Mouse (Mus musculus): ENCODE data around the gene Tnip1. TPM values are rescaled to one million over a fixed set of nuclear protein-coding genes. Genes with fewer than 3 reads are reported as not detected.

The Tnip1 gene
- polyA plus RNA-seq, 1 experiment from 2014 or later = 13.2 TPM

DNA sequence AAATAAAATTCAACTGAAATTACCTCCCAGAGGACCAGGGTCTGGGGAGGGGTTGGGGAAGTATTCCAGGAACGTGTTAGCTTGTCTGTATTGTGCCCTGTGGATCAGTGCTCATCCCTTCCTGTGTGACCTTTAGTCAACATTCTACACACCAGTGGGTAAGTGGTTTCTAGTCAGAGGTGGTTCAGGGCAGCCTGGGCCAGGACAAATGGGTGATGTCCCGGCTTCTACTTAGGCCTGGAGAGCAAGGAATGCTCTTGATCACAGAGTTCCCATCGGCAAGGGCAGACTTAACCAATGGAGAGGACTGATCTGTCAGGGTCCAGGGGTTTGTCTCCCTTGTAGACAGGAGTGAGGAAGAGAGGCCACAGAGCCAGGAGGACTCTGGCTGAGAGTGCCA lies 40.2 kb downstream of the Tnip1 start:
- Histone ChIP-seq H3K9me3 (ENCODE audit: control insufficient read depth, low read length) (no peaks in the 10 kb centered on the region), H3K4me1 (replicated peaks; ENCODE audit: control insufficient read depth, insufficient read depth, low read length) (no peaks in the 10 kb centered on the region), H3K4me3 (replicated peaks; ENCODE audit: low read length) (no peak overlapping the region), H3K27me3 (replicated peaks; ENCODE audit: control insufficient read depth, insufficient read depth, low read length) (no peaks in the 10 kb centered on the region), H3K4me2 (ENCODE audit: low read length) (no peak overlapping the region), H3K9ac (replicated peaks; ENCODE audit: low read depth, low read length) (no peak overlapping the region), H3K36me3 (ENCODE audit: control insufficient read depth, insufficient read depth) (peaks cover 9% of the 10 kb centered on the region), H3K27ac (ENCODE audit: low read length) (no peak overlapping the region)
- ATAC-seq = no peak
- 92% methylated on average over 3 of the region's 3 CpGs for WGBS

DNA sequence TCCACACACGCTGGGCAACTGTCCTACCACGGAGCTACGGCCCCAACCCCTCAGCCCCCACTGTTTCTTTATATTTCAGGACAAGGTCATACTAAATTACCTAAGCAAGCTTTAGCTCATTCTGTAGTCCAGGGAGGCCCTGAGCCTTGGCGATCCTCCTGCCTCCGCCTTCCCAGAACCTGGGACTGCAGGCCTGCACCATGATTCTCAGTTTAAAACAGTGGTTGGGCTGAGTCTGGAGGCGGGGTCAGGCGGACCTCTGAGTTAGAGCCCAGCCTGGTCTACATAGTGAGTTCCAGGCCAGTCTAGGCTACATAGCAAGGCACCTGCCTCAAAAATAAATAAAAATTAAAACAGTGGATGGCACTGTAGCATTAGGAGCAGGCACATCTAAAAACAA lies 40.9 kb downstream of the Tnip1 start:
- no peak for ATAC-seq
- 42% methylated on average over 7 of the region's 7 CpGs for WGBS
- no peak overlapping the region for H3K4me2 ChIP-seq (ENCODE audit: low read length)
- no peak overlapping the region for H3K9ac ChIP-seq (replicated peaks; ENCODE audit: low read depth, low read length)
- no peak overlapping the region for H3K4me3 ChIP-seq (replicated peaks; ENCODE audit: low read length)
- no peaks in the 10 kb centered on the region for H3K9me3 ChIP-seq (ENCODE audit: control insufficient read depth, low read length)
- no peaks in the 10 kb centered on the region for H3K4me1 ChIP-seq (replicated peaks; ENCODE audit: control insufficient read depth, insufficient read depth, low read length)
- H3K27me3 ChIP-seq (replicated peaks; ENCODE audit: control insufficient read depth, insufficient read depth, low read length) = no peaks in the 10 kb centered on the region
- H3K27ac ChIP-seq (ENCODE audit: low read length) = no peak overlapping the region
- peaks cover 12% of the 10 kb centered on the region for H3K36me3 ChIP-seq (ENCODE audit: control insufficient read depth, insufficient read depth)

DNA sequence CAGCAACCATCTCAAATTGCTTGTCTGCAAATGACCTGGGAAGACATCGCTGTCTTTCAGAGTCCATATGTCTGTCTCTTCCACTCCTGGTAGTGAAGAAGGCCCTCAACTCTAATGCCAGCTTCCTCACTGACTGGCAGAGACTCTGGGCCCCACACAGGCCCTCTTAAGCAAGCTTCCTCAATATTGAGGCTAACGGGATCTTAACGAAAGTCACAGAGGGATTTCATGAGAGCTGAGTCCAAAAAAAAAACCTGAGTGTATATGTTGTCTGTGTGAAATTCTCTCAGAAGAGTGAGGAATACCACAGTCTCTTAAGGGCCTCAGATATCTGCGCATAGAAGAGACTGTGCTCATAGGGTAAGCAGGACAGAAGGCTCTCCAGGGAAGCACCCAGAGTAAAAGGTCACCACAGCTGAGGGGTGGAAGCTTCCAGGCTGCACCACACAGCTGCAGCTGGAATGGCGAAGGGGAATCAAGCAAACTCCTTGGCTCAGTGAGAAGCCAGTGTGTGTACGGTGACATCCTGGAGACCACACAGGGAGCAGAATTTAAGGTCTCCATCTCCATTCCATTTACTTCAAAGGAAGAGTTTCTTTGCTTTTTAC lies 41.6 kb downstream of the Tnip1 start:
- no peak overlapping the region for H3K4me2 ChIP-seq (ENCODE audit: low read length)
- no peak overlapping the region for H3K4me3 ChIP-seq (replicated peaks; ENCODE audit: low read length)
- H3K9me3 ChIP-seq (ENCODE audit: control insufficient read depth, low read length) = no peaks in the 10 kb centered on the region
- no peak for ATAC-seq
- no peaks in the 10 kb centered on the region for H3K4me1 ChIP-seq (replicated peaks; ENCODE audit: control insufficient read depth, insufficient read depth, low read length)
- no peak overlapping the region for H3K9ac ChIP-seq (replicated peaks; ENCODE audit: low read depth, low read length)
- H3K27ac ChIP-seq (ENCODE audit: low read length) = no peak overlapping the region
- H3K36me3 ChIP-seq (ENCODE audit: control insufficient read depth, insufficient read depth) = peaks cover 10% of the 10 kb centered on the region
- no peaks in the 10 kb centered on the region for H3K27me3 ChIP-seq (replicated peaks; ENCODE audit: control insufficient read depth, insufficient read depth, low read length)
- WGBS = 88% methylated on average over 6 of the region's 6 CpGs

DNA sequence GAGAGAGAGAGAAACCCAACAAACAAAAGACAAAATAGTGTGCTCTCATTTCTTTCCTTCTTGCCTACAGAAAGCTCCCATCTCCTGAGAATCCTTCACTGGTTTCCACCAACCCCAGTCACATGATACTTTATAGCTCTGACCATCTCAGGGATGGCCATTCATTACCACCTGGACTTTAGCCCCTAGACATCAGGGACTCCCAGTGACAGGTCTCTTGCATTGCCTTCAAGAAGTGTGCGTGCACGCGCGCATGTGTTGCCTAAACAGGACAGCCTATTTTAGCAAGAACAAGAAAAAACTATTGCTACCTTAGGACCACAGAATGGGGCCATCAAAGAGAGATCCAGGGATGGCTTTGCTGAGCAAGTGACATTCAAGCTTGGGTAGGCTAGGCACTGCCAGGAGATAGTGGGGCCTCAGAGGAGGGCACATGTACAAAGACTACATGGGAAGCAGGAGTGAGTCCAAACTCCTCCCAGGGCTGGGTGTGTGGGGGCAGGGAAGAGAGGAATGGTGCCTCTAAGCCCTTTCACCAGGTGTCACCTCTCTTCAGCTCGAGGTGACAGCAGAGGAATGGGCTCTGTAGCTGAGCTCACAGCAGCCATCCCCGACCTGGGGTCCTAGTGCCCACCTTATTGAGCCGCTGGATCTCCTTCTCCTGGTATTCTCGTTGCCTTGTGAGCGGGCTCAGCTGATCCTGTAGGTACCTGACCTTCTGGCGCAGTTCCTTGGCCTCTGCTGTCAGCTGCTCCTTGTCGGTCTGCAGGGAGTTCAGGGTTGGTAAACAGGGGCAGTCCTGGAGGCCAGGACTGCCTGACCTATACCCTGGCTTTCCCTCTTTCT lies 42.4 kb downstream of the Tnip1 start:
- Histone ChIP-seq H3K27ac (ENCODE audit: low read length) (no peak overlapping the region), H3K4me2 (ENCODE audit: low read length) (no peak overlapping the region), H3K4me1 (replicated peaks; ENCODE audit: control insufficient read depth, insufficient read depth, low read length) (no peaks in the 10 kb centered on the region), H3K27me3 (replicated peaks; ENCODE audit: control insufficient read depth, insufficient read depth, low read length) (no peaks in the 10 kb centered on the region), H3K4me3 (replicated peaks; ENCODE audit: low read length) (no peak overlapping the region), H3K9me3 (ENCODE audit: control insufficient read depth, low read length) (no peaks in the 10 kb centered on the region), H3K9ac (replicated peaks; ENCODE audit: low read depth, low read length) (no peak overlapping the region), H3K36me3 (ENCODE audit: control insufficient read depth, insufficient read depth) (peaks cover 10% of the 10 kb centered on the region)
- no peak for ATAC-seq
- 87% methylated on average over 11 of the region's 11 CpGs for WGBS

DNA sequence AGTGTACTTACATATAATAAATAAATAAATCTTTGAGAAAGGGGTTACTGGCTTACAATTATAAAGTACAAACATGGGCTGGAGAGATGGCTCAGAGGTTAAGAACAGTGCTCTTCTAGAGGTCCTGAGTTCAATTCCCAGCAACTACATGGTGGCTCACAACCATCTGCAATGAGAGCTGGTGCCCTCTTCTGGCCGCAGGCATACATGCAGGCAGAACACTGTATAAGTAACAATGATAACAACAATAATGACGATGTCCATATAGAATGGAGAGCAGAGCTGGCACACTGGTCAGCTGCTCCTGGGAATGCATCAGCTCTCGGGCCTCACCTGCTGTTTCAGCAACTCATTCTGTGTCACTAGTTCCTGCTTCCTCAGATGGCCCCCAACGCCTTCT lies 44.4 kb downstream of the Tnip1 start:
- Histone ChIP-seq H3K27me3 (replicated peaks; ENCODE audit: control insufficient read depth, insufficient read depth, low read length) (no peaks in the 10 kb centered on the region), H3K9ac (replicated peaks; ENCODE audit: low read depth, low read length) (no peak overlapping the region), H3K27ac (ENCODE audit: low read length) (no peak overlapping the region), H3K9me3 (ENCODE audit: control insufficient read depth, low read length) (no peaks in the 10 kb centered on the region), H3K36me3 (ENCODE audit: control insufficient read depth, insufficient read depth) (peaks cover 10% of the 10 kb centered on the region), H3K4me3 (replicated peaks; ENCODE audit: low read length) (no peak overlapping the region), H3K4me1 (replicated peaks; ENCODE audit: control insufficient read depth, insufficient read depth, low read length) (no peaks in the 10 kb centered on the region), H3K4me2 (ENCODE audit: low read length) (no peak overlapping the region)
- no peak for ATAC-seq
- 91% methylated on average over 4 of the region's 4 CpGs for WGBS

DNA sequence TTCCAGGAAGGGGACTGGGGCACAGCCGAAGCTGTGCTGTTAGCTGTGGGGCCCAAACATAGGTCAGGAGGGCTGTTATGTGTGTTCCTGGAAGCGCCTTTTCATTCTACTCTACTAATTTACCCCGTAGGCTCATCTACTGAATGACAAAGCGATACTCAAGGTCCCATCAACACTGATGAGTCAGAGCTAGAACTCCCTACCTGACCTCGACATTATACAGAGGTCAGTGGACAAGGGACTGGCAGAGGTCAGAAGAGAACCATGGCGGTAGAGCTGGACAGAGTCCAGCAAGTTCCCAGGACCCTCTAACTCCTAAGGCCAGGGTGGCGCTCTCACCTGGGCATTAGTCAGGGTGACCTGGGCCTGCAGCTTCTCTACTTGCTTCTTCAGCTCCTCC lies 45.3 kb downstream of the Tnip1 start:
- H3K27me3 ChIP-seq (replicated peaks; ENCODE audit: control insufficient read depth, insufficient read depth, low read length) = no peaks in the 10 kb centered on the region
- ATAC-seq = no peak
- H3K36me3 ChIP-seq (ENCODE audit: control insufficient read depth, insufficient read depth) = peaks cover 10% of the 10 kb centered on the region
- H3K4me1 ChIP-seq (replicated peaks; ENCODE audit: control insufficient read depth, insufficient read depth, low read length) = no peaks in the 10 kb centered on the region
- 94% methylated on average over 7 of the region's 7 CpGs for WGBS
- no peak overlapping the region for H3K4me3 ChIP-seq (replicated peaks; ENCODE audit: low read length)
- H3K9ac ChIP-seq (replicated peaks; ENCODE audit: low read depth, low read length) = no peak overlapping the region
- no peaks in the 10 kb centered on the region for H3K9me3 ChIP-seq (ENCODE audit: control insufficient read depth, low read length)
- H3K27ac ChIP-seq (ENCODE audit: low read length) = no peak overlapping the region
- H3K4me2 ChIP-seq (ENCODE audit: low read length) = no peak overlapping the region

DNA sequence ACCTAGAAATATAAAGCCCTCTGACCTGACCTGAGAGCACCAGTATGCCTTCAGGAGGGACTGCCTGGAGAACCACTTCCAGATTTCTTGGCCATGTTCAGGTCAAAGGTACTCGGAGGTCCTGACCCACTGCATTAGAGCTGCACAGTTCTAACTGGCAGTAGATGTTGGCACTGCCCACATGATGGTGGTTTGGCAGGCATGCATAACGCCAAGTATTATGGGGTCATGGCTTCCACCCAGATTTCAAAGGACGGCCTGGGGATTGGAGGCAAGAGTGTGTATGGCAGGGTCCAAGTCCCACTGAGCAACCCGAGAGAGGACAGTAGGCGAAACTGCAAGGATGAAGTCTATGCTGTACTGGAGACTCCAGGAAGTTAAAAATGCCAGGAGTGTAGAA lies 48.9 kb downstream of the Tnip1 start:
- Histone ChIP-seq H3K4me1 (replicated peaks; ENCODE audit: control insufficient read depth, insufficient read depth, low read length) (no peaks in the 10 kb centered on the region), H3K4me2 (ENCODE audit: low read length) (no peak overlapping the region), H3K9ac (replicated peaks; ENCODE audit: low read depth, low read length) (no peak overlapping the region), H3K4me3 (replicated peaks; ENCODE audit: low read length) (no peak overlapping the region), H3K36me3 (ENCODE audit: control insufficient read depth, insufficient read depth) (peaks cover 10% of the 10 kb centered on the region), H3K9me3 (ENCODE audit: control insufficient read depth, low read length) (no peaks in the 10 kb centered on the region), H3K27me3 (replicated peaks; ENCODE audit: control insufficient read depth, insufficient read depth, low read length) (no peaks in the 10 kb centered on the region), H3K27ac (ENCODE audit: low read length) (no peak overlapping the region)
- no peak for ATAC-seq
- WGBS = 92% methylated on average over 5 of the region's 5 CpGs

DNA sequence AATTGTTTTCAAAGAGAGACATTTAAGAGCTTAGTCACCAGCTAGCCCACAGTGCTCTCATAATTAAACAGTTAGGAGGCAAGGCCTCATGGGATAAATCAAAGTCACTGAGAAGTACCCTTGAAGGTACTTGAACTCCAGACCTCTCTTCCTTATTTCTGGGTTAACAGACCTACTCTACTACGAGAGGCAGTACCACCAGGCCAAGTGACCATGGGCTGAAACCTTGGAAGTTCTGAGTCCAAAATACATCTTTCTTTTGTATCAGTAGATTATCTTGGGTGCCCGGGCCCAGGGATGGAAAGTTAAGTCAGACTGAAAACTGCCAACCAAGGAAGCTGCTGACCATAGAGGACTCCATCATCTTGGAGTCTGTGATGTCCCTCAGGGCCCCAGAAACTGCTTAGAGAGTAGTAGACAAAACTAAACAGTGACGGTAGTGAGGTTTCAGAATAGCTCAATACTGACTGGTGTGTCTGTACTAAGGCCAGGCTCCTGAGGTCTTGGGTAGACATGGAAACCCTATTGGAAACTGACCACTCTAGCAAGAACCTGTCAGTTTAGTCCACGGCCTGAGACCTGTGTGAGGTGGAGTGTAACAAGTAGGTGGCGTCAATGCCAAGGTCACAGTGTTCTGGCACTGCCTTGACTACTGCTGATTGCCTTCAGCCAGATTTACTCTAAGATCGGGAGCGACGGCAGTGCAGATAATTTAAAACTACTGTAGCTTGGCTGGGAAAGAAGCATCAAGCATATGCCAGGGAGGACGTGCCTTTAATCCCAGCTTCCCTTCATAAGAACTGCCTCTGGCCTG lies 50.0 kb downstream of the Tnip1 start:
- Histone ChIP-seq H3K27me3 (replicated peaks; ENCODE audit: control insufficient read depth, insufficient read depth, low read length) (no peaks in the 10 kb centered on the region), H3K4me3 (replicated peaks; ENCODE audit: low read length) (no peak overlapping the region), H3K9me3 (ENCODE audit: control insufficient read depth, low read length) (no peaks in the 10 kb centered on the region), H3K4me1 (replicated peaks; ENCODE audit: control insufficient read depth, insufficient read depth, low read length) (no peaks in the 10 kb centered on the region), H3K4me2 (ENCODE audit: low read length) (no peak overlapping the region), H3K36me3 (ENCODE audit: control insufficient read depth, insufficient read depth) (peaks cover 4% of the 10 kb centered on the region), H3K27ac (ENCODE audit: low read length) (no peak overlapping the region), H3K9ac (replicated peaks; ENCODE audit: low read depth, low read length) (no peak overlapping the region)
- ATAC-seq = no peak
- 86% methylated on average over 9 of the region's 9 CpGs for WGBS
